Mouse (Mus musculus) mature B cell (primary cell): ENCODE data around the gene Upf3b.
"Not testable (repeated sequence)": the region's sequence is repeated elsewhere in the genome, so short reads cannot be mapped to it uniquely, and the experiment has no call there.

Experiments used
- in situ Hi-C: fragments of 300-500 bp; cut with MboI; formaldehyde crosslinking; loops from 2 replicates; pipeline ENCODE4 v1.14.3; 2019

The Upf3b gene

DNA sequence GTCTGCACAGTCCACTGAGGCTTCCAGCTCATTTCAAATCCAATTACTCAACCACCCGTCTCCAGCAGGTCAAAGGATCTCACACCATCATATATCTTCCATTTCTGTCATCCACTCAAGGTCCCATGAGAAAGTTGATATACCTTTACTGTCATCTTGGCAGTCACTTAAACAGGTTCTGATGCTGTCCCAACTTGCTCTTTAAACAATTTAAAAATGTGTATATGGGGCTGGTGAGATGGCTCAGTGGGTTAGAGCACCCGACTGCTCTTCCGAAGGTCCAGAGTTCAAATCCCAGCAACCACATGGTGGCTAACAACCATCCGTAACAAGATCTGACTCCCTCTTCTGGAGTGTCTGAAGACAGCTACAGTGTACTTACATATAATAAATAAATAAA lies 29.8 kb downstream of the Upf3b start:
- in situ Hi-C loops, result not testable (repeated sequence)

DNA sequence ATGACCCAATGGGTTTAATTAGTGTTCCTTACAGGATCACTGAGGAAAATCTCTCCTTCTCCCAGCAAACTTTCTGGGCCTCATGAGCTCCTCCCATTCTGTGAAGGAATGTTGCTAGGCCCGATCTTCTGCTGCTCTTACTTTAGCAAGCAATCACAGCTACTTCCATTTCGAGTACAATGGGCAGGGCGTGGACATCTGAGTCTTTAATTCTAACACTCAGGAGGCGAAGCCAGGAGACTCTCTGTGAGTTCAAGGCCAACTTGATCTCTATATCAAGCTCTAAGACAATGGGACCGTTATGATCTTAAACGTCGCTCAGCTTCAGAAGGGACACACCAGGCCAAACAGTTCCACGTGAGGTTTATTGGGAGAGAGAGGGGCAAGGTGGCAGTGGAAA lies 33.5 kb downstream of the Upf3b start:
- in situ Hi-C loops, result no loop called here

DNA sequence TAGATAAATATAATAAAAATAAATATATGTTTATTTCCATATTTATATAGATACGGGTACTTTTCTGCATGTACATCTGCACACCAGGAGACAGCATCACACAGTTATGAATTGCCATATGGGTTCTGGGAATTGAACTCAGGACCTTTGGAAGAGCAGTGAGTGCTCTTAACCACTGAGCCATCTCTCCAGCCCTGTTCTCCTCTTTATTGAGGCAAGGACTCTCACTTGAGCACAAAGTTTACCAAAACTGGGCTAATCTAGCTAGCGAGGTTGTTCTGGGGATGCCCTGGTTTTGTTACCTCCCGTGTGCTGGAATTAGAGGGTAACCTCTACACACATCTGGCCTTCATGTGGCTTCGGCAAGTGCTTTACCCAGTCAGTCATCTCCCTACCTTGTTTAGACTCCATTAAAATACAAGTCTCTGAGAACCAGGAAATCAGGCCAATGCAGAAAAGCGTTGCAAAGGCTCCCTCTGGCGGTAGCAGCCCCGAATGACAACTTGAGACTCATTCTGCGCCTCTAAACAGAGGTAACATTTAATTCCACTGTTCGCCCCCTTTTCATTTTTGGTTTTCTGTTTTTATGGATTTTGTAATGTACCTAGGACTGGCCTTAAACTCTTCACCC lies 35.7 kb downstream of the Upf3b start:
- in situ Hi-C loops, result no loop called here

DNA sequence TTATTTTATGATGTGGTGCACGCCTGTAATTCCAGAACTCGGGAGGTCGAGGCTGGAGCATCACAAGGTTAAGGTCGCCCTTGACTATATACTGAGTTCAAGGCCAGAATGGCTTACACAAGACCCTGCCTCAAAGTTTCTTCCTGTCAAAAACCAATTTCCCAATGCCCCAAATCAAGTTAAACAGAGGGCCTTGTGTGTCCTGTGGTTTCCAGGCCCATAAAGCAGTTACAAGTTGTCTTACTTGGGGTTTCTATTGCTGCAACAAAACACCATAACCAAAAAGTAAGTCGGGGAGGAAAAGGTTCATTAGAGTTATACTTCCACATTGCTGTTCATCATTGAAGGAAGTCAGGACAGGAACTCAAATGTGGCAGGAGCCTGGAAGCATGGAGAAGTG lies 41.4 kb downstream of the Upf3b start:
- in situ Hi-C loops, result no loop called here

DNA sequence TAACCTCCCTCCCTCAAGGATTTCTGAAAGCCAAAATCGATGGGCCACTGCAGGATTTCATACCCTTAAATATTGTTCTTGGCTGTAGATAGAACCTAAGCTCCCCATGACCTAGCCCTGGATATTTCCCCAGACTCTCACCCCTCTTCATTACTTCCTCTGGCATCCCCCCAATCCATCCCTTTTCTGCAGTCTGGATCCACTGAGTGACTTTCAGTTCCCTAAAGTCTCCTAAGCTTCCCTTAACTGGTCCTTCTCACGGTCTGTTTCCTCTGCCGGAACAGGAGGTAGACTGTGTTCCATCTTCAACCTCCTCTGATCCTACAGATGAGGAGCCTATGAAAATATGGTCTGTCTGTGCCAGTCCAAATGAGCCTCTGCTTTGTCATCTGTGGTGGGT lies 42.8 kb downstream of the Upf3b start:
- in situ Hi-C loops, result no loop called here

DNA sequence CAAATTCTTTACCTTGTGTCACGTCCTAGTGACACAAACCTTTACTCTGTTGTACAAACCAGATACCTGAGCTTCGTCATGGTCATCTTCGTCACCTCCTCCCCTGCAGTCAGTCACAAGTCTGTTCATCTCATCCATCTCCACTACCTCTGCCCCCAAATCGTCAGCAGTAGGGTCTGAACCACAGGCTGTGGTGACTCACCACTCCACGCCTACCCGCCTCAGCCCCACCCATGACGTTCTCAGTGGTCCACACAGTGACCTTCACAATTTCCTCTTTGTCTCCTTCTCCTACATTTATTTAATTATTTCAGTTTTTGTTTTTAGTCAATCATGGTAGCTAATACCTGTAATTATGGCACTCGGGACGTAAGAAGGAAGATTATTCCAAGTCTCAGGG lies 46.2 kb downstream of the Upf3b start:
- in situ Hi-C loops, result no loop called here

DNA sequence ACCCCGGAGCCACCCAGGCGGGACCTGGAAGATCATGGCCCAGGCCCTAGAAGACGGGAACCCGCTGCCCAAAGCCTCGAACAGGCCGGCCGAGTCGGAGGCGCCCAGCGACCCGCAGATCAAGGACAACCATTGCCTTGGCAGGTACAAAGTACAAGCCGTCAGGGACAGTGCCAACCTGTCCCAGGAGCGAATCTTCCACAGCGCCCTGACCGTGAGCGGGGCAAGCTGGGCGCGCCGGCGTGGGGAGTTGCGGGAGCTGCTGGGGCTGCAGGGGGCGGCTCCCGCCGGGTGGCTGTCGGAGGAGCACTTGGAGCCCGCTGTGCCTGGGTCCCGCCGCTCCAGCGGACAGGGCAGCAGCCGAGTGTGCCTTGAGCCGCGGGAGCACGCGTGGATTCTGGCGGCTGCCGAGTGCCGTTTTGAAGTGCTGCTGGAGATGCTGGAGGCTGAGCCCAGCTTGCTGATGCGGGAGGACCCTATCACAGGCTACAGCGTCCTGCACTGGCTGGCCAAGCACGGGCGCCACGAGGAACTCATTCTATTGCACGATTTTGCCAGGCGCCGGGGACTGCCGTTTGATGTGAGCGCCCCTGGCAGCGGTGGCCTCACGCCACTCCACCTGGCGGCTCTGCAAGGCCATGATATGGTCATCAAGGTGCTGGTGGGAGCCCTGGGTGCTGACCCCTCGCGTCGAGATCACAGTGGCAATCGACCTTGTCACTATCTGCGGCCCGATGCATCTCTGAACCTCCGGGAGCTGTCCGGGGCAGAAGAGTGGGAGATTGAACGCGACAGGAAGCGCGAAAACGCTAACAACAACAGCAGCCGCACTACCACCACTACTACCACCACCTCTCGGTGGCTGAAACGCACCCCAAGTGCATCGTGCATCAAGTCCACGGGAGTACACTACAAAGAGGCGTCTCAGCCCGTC lies 61.0 kb downstream of the Upf3b start:
- in situ Hi-C loops, result no loop called here

DNA sequence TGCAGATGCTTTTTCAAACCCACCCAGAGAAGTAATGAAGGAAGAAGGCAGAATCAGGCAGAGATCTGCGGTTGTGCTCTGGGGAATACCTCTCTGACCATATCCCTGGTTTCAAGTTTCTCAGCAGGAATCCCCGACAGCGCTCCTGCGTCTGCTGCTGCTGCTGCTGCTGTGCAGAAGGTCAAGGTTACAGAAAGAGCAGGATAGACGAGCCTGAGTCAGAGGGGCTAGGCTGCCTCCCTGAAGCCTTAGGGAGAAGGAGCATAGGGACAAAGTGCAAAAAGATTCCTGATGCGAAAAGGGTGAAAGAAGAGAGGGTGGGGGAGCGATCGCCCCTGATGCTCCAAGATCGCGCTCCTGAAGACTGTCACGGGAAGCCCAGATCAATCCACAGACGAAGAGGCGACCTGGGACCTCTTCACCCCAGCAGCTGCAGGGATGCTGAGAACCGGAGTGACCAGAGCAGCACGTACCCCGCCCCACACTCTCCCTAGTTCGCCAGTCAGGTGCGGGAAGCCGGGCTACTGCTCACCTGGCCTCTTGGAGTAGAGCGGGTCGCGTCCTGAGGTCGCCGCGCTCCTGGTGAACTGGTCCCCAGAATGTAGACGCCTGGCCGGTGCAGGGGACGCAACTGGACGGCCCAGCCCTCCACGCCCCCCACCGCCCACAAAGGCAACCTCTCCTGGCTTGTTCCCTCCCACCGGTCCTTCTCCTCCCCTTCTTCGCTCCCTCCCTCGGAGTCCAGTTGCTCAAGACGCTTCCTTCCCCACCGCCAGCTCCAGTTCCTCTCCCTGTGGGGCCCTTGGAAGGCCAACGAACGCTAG lies 61.8 kb downstream of the Upf3b start, which contains the start of gene Sowahd:
Gene Sowahd (plus strand): TSS at position 780 of the 824 bp plus-strand sequence.
- in situ Hi-C loops, result no loop called here

DNA sequence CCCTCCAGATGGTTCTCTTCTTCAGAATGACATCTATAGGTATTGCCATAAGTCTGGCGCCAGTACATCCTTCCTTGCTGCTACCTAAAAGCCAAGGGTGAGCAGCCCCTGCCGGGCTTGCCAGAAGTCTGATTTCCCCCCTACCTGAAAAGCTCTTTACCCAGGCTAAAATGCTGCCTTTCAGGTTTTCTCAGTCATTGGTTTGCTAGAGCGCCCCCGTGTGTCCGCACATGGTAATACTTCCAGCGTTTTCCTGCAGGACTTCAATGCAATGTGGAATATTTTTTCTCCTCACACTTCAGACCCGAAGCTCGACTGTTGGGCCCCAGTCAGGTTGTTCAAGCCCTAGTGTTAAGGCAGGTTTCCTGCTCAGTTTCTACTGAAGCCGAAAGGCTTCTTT lies 67.4 kb downstream of the Upf3b start:
- in situ Hi-C loops, result no loop called here
